Mouse (Mus musculus) kidney, postnatal 4 days (tissue): ENCODE measurements around the gene Slc7a11.

Experiments
- DNase-seq, 2 experiments: peaks; one replicate each; pipeline ENCODE4 v3.0.0; 2021; ENCODE audit warnings: mixed read lengths in 2 of 2

The Slc7a11 gene

DNA sequence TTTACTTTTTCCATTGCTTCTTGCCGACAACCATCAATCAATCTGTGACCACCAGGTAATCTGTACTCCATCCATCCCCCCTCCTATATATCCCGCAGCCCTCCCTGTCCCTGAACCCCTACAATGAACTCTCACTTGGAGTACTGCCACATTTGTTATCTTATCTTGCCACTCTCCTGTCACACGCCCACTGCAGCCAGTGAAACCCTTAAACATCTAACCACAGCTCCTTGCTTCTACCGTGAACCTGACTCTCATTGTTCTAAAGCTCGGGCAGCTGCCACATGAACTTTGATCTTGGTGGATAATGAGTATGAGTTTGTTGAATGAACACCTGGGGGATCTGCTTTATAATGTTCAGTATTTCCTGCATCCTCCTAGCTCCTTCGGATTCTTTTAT lies 140.8 kb downstream of the Slc7a11 start:
- no peak for DNase-seq

DNA sequence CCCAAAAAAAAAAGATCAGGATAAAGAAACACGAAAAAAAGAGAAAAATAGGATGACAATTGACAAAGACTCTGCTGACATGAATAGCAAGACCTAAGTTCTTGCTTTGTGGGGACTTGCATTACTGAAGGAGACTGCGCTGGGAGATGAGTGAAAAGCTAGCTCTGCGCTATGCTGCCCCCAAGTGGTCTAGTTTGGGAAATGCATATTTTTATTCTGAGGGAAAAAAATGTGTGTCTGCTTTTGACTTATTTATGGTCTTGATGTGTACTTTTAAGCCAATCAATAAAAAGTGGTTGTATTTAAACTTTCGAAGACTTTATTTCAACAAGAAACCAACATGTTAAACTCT lies 142.5 kb downstream of the Slc7a11 start:
- DNase-seq, result peak; percentile 59 to 70

DNA sequence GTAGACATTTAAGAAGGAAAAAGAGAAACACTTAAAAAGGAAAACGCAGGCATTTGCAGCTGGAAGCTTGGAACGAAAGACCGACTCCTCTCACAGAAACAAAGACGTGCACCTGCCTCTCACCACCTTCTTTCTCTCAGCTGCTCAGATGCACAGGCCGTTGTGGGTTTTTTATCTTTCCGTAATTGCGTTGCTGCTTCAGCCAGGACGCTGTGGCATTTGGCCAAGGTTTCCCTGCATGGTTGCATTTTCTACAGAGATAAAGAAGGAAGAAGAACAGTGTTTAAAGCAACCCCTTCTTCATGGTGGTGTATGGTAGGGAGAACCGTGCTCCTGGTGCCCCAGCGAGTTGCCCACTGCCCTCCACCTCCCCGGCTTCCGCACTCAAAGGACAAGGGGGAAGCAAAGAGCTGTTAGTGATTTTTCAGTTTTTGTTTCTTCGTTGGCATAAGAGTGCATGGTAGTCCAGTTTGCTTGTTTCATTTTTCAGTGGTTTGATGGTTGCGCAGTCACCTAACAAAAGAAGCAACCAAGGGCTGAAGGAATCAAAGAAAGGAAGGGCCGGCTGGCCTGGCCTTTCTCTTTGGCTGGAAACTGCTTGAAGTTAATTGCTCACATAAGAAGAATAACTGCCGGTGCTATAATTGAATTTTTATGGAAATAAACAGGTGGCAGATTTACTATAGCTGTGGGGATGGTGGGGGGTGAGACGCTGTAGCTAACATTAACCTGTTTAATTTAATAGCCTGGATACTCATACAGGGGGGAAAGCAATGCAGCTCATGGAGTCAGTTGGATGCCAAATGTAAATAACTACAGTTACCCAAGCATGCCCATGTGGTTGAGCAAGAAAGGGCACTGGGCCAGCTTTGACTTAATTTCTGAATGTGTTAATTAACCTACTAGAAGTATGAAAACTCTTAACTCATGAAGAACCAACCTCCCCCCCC lies 143.1 kb downstream of the Slc7a11 start:
- DNase-seq, result peak; percentile 49 to 61

DNA sequence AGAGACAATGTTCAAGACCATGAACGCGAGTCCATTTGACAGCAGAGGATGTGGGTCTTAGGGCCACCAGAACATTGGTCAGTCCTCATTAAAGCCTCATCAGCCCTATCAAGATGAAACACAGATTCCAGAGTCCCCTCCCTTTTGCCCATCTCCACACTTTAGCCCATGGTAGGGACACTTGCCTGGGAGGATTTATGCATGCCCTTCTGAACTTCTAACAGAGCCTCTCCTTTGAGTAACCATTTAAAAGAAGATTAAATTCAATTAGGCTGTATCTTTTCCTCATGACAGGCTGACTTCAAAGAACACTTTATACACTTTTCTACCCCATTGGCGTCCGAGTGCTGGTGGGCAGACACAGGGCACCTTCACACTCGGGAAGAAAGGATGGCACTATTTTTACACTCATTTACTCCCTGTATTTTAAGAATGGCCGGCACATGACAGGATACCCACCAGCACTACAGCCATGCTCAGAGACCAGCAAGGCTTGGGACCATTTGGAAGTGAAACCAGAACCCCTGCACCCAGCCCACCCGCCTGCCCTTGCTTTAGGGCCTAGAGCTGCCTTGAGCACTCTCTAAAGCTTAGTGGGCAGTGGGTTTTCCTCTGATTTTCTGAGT lies 144.9 kb downstream of the Slc7a11 start:
- DNase-seq, result no peak

DNA sequence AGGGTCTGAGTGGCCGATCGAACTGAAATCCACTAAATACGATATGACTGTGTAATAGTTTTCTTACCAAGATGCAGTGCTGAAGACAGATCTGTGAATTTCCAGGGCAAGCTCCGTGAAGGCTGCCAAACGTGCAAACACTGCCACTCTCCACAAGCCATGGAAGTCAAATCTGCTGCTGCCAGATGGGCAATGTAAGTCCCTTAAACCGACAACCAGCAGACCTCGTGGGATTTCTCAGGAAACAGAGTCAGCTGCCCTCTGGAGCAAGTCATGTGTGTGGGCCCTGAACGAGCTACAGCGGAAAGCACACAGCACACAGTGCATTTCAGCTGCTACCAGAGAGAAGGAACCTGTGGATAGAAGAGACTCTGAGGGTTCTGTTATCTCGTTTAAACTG lies 146.5 kb downstream of the Slc7a11 start:
- DNase-seq, result no peak

DNA sequence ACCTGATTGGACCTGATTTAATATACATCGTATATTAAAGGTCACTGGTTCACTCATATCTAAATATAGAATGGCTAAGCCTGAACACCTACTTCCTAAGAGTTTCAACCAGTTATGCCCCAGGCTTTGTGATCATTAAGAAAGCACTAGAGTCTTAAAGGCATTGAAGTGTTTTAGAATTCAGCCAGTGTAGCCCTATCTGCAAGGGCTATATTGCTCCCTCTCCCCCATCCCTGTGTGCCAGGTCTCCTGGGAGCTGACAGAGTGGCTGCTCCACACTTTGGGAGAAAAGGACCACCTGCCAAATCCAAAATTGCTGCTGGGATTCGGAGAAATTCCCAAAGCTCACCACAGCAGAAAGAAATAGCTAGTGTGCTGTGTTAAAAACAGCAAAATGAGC lies 168.4 kb downstream of the Slc7a11 start:
- no peak for DNase-seq

DNA sequence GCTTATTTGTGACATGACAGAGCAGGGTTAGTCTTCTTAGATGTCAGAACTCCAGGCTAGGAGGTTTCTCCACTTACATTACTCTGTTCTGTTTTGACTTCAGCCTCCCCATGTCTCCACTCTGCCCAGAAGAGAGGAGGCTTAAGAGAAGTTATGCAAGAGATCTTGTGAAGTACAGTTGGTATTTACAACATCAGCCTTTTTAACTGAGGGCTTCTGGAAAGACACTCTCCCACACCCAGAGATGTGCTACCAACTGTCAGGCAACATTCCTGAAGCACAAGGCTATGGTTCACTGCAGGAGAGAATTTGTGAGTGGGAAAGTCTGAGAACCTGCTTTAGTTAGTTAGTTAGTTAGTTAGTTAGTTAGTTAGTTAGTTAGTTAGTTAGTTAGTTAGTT lies 171.2 kb downstream of the Slc7a11 start:
- DNase-seq, result no peak

DNA sequence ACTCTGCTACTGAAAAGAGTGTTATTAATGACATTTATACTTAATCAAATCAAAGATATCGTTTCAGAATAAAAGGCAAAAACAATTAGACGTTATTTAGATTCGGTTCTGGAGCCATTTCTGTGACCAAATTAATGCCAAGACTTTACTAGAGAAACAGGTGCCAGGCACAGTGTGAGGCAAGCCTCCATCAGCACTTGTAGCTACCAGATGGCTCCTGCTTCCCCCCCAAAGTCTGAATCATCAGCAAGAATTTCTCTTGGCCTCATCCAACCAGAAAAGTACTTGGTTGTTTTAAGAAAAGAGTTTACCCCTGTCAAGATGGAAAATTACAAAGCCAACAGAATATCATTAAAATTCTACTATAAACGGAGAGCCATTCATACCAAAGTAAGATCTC lies 173.7 kb downstream of the Slc7a11 start:
- no peak for DNase-seq

DNA sequence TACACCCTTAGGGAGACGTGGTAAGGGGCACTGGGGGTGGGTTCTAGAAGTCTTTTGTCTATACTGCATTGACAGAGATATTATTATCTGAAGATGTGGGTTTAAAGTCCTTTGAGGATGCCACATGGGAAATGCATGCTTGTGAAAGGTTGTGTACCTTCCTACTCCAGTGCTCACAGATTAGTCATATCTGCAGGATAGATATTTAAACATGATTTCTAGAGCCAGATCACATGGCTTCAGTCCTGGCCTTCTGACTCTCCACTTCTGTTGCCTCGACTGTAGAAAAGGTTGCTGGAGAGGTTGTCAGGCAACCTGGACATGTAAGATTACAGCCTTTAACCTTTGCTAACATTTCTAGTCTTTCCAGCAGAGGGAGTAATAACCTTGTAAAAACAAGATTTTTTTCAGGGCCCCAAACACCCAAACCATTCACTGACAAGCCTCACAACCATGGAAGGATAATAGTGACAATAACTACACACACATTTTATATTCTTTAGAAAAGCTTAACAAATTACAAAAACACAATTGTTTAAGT lies 180.8 kb downstream of the Slc7a11 start:
- DNase-seq, result no peak

DNA sequence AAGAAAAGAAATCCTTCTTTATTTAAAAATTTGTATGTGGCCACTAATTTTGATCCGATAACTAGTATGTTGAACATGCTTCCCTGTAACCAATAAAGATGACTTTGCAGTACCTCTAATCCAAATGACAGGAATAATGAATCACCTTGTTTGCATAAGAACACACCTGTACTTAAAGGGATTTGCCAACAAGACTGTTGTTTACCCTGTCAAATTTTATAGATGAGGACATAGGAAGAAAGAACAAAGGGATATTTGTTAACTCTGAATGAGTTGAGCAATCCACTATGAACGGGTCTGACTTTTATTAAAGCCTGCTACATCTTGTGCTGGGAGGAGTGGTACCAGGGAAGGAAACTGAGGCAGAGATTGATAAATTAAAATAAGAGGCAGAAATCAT lies 181.3 kb downstream of the Slc7a11 start:
- no peak for DNase-seq

DNA sequence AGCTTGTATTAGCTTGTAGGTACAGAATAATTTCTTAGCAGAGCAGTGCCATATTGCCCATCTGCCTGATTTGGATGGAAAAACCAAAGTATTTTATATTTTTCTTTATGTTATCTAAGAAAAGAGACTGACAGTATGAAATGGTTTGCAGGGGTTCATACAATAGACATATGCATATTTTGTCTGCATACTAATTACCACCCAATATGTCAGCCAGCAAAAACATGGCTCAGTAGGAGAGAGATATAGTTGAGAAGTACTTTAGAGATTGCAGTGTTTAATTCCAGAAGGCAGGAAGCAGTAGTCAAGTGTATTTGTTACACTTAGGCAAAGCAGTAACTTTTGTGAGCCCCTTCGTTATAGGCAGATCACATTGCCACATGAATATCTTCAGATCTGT lies 182.7 kb downstream of the Slc7a11 start:
- no peak for DNase-seq

DNA sequence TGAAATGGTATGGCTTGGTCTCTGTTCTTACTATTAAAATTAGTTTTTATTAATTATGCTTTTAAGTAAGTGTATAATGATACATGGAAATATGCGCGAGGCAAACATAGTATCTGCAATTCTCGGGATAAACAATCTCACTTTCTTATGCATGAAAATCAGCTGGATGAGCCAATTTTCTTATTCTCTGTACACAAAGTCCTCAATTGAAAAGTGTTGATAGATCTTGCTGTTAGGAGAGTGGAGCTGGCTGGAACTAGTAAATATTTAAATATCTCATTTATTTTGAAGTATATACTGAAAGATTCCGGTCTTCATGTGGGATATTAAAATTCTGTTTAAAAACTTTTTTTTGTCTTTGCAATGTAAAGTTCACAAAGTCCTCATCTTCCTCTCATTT lies 184.6 kb downstream of the Slc7a11 start:
- DNase-seq, result no peak

DNA sequence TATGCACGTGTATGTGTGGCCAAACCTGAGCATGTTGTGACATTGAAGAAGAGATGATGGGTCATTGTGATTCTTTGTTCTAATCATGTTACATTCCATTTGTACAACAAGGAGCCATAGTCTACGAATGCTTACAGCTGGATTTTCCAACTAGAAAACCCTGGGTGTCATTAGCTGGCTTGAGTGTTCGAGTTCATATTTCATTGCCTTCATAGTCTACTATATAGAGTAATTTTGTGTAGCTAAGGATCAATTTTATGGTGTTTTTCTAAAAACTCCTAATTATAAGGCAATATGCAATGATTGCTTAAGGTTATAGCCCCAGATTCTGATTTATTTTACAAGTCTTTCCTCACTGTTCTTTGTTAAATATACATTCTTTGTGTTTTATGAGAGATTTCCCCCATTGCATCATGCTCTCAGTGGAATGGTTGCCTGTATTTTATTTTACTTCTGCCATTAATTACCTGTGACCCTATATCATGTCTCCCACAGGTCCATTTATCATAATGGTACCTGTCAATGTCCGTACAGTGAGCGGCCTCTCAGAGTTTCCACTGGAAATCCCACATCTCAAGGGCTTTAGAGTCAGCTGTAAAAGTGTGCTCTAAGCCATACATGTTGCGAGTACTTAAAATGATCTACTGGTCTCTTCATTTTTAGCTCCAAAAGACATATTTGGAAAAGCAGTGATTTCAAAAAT lies 193.7 kb downstream of the Slc7a11 start:
- no peak for DNase-seq

DNA sequence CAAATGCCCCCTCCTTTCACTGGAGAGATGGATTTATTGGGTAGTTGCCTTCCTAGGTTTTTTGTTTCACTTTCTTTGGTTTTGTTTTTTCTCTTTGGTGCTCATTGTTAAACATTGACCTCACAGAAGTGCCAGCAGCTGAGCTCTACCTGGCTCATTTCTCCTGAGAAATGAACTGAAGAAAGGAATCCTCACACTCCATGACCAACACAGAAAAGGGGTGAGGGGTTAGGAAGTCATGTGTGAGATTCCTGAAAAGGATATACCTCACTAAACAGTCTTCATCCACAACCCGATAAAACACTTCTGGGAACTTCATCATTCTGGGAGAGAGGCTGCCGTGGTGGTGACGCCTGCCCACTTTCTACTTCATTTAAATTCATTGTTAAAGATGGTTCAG lies 207.4 kb downstream of the Slc7a11 start:
- DNase-seq, result no peak

DNA sequence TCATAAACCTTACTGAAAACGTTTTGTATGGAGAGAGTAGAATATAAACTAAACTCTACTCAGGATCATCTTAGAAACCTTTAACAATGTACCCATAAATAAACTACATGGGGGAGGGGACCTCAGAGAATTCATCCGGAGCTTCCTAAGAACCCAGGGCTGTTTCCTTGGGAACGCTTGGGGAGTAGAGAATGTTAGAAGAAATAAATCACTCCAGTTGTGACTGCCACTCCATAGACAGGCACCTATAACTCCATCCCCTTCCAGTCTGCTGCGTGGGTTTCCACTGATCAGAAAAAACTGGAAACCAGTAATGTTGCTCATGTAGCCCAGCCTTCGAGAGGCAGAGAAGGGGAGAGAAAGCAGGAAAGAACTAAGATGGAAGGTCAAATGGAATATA lies 210.3 kb downstream of the Slc7a11 start:
- DNase-seq, result no peak

DNA sequence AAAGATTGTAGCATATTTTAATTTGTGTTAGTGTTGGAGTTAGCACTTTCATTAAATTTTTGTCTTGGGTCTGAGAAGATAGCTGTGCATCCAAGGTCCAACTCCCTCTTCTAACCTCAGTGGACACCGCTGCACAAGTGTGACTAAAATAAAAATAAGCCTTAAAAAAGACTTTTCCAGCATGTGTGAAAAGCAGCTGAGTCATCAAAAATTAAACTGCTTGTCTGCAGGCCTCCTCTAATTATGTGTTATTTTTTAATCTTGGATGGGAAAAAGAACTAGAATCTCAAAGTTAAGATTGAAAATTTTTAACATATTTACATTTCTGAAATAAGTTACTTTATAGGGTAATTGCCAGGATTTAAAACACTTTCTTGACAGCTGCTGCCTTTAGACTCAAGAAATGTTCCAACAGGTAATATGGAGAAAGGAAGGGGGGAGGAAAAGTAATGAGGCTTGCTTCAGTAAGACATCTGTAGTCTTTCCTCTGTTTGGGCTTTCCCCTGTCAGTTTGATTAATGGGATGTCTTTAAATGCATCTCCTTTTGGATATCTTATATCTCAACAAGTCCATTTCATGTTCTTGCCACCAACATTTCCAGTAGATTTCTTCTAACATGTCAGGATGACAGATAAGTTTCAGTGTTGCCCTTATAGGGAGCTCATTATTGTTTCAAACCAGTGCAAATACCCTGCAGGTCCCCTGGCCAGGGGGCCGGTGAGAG lies 218.9 kb downstream of the Slc7a11 start:
- no peak for DNase-seq

DNA sequence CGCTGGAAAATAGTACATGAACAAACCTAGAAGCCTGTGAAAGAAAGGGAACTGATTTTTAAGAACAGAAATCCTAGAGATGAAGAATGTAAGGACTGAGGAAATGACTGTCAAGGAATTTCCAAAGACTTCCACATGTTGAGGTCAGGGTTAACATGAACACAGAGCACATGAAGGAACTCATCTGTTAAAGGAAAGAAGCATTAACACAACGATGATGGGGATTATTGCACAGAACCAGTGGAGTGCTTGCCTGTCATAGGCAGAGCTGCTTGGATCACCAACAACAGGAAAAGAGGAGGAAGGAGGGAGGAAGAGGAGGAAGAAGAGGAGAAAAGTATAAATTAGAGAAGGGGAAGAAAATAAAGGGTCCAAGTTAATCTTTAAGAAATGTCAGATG lies 223.0 kb downstream of the Slc7a11 start:
- no peak for DNase-seq

DNA sequence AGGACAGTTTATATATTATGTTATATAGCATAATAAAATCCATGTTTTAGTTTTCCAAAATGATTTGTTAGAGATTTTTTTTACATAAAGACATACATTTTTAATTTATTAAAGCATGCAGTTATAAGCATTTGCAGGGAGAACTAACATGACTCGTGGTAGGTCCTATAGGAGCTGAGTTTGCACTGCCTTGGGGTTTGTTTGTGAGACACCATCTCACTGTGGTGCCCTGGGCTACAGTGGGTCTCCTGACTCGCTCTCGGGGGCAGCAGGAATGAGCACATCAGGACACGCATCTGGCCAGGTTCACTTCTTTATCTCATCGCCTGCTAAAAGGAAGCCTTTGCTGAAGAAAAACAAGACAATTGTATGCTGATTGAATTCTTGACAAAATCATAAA lies 257.0 kb downstream of the Slc7a11 start:
- no peak for DNase-seq

DNA sequence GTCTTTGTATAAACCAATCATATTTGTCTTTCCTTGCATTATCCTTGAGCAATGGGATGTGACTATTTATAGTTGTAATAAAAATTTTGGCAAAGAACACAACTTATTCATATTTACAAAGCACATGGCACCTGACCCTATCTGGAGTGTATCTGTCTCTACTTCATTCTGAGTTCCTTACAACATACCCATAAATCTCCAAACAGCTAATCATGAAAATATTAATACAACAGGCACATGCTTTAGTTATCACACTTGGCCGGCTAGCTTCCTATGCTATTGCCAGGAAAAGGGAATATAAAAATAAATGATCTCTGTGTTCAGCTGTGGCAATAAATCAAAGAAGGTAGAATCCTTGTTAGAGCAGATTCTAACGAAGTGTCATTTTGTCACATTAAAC lies 257.5 kb downstream of the Slc7a11 start:
- DNase-seq, result no peak

DNA sequence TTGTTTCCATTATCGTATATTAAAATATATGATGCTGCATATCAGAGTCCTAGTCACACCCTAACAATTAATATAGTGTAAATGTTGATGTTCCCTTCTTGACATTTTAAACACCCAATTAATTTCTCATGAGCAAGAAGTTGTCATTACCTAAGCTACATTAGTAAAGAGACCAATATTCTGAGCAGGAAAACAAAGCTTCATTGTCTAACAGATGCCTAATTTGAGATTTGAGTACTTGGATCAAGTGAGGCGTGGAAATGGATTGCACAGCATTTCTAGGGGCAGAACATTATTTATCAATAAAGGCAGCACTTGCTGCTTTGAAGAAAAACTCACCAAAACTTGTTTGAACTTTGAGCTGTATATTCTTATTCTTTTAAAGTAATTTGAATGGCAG lies 282.7 kb downstream of the Slc7a11 start:
- no peak for DNase-seq

DNA sequence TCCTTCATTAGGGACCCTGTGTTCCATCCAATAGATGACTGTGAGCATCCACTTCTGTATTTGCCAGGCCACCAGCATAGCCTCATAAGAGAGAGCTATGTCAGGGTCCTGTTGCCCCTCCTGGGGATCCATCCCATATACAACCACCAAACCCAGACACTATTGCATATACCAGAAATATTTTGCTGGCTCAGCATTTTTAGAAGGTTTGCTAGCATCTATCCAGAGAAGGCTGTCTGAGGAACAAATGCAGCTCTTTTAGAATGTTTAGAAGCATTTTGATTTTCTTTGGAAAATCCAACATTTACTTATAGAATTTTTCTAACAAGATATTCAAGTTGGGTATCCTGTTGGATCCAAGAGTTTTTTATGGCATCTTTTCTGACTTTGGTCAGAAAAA lies 299.3 kb downstream of the Slc7a11 start:
- DNase-seq, result no peak

DNA sequence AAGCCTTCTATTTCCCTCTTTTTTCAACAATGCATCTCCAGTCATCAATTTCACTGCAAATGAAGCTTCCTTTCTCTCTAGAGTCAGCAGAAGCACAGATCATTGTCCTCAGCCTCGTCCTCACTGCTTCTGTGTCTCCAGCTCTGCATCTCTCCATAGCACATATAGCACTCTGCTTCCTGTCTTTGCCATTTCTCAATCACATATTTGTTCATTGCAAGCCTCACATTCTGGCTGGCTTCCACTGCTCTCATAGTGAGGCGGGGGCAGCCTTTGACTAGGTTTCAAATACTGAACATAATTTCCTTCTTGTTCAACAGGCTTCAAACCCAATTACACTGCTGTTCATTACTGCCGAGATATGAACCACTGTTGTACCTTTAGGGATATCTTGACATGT lies 305.1 kb downstream of the Slc7a11 start:
- DNase-seq, result no peak

DNA sequence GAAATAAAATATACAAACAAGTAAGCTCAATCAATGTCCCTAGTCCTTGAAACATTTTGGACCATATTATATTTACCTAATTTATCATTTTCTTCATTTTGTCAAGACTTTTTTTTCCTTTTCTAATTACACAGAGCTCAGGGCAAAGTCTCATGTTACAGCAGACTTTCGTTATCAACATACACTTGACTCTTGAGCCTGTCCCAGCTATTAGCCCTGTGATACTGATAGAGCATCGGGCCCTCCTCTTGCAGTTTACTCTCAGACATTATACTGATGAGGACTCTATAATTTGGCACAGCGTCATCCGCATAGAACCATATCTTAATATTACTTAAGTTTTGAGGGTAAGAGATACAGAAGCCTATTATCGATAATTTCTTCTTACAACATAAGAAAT lies 311.2 kb downstream of the Slc7a11 start:
- DNase-seq, result no peak
